Mouse (Mus musculus) heart, embryonic 16.5 days (tissue): ENCODE data around the gene Gfy. TPM values are rescaled to one million over a fixed set of nuclear protein-coding genes. Genes with fewer than 3 reads are reported as not detected.
A peak's percentile ranks its signal among the peaks of the same experiment; 100 is the strongest.

ENCODE experiments used
- ATAC-seq: fragments of 200-750 bp; cut with Nextera tagmentation; replicated peaks from 2 replicates; pipeline ENCODE4 v1.8.0; 2017; ENCODE audit warnings: moderate number of reproducible peaks; ENCODE audit not compliant: insufficient read depth, low FRiP score; ENCODE audit errors: extremely low read depth
- H3K27ac ChIP-seq: fragments of 300-500 bp; sonication (generic); 2 replicates; pipeline ENCODE4 v1.5.1; 2014; ENCODE audit warnings: mild to moderate bottlenecking, low read length, control low read depth, moderate library complexity
- H3K27me3 ChIP-seq: fragments of 300-500 bp; sonication (generic); 2 replicates; pipeline ENCODE4 v1.6.1; 2014; ENCODE audit warnings: low read length, mixed read lengths; ENCODE audit not compliant: control insufficient read depth, insufficient read depth
- H3K36me3 ChIP-seq: fragments of 300-500 bp; sonication (generic); 2 replicates; pipeline ENCODE4 v1.6.1; 2014; ENCODE audit not compliant: control insufficient read depth, insufficient read depth
- H3K4me1 ChIP-seq: fragments of 300-500 bp; sonication (generic); 2 replicates; pipeline ENCODE4 v1.6.1; 2014; ENCODE audit warnings: low read length, mixed read lengths; ENCODE audit not compliant: control insufficient read depth, insufficient read depth
- H3K4me2 ChIP-seq: fragments of 300-500 bp; sonication (generic); 2 replicates; pipeline ENCODE4 v1.6.1; 2014; ENCODE audit warnings: low read depth, mild to moderate bottlenecking, control low read depth, low read length
- H3K4me3 ChIP-seq: fragments of 300-500 bp; sonication (generic); 2 replicates; pipeline ENCODE4 v1.5.1; 2014; ENCODE audit warnings: mild to moderate bottlenecking, control low read depth, low read length
- H3K9ac ChIP-seq: fragments of 300-500 bp; sonication (generic); 2 replicates; pipeline ENCODE4 v1.6.1; 2014; ENCODE audit warnings: low read length, control low read depth
- H3K9me3 ChIP-seq: fragments of 300-500 bp; sonication (generic); replicated peaks from 2 replicates; pipeline ENCODE4 v1.6.1; 2016; ENCODE audit warnings: low read length; ENCODE audit not compliant: control insufficient read depth
- WGBS: fragments of 180-500 bp; shearing (Covaris S2); extraction: QIAGEN DNeasy Blood & Tissue Kit; methylation state at CpG from one replicate; pipeline ENCODE4 v1.1.7; 2014; 5-methylcytosine and 5-hydroxymethylcytosine counted together
- polyA plus RNA-seq: library from polyadenylated mRNA; unstranded; fragments of >200 nt; fragmentation: Nextera tagmentation; extraction: Ambion mirVana; gene quantifications from 2 replicates; pipeline ENCODE4 v1.2.1, GENCODE M21; 2015

Gene Gfy
- polyA plus RNA-seq, 1 experiment from 2014 or later = not detected

DNA sequence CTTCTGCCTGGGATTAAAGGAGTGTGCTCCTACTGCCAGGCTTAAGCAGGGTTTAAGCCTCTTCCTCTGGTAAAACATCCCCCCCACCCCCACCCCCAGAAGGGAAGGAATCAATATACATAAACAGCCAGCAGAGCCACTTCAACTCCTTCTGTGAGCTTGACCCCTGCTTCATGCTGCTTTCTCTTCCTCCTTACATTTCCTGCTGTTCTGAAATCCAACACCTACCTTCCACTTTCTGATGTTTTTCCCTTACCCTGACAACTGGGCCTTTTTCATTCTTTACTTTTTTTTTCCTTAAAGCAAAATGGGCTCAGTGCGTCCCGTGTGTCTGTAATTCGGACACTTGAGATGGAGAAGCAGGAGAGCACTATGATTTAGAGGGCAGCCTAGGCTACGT is 29.0 kb downstream of the Gfy start:
- no peak overlapping the region for H3K9ac ChIP-seq
- ATAC-seq = no peak
- peaks cover 4% of the 10 kb centered on the region for H3K4me1 ChIP-seq
- no peaks in the 10 kb centered on the region for H3K9me3 ChIP-seq
- H3K4me3 ChIP-seq = no peak overlapping the region
- no peak overlapping the region for H3K4me2 ChIP-seq
- no peaks in the 10 kb centered on the region for H3K27me3 ChIP-seq
- WGBS = 65% methylated on average over 4 of the region's 4 CpGs
- no peaks in the 10 kb centered on the region for H3K36me3 ChIP-seq
- H3K27ac ChIP-seq = no peak overlapping the region

- no peak overlapping the region for H3K9ac ChIP-seq
- no peak overlapping the region for H3K4me2 ChIP-seq
- no peak for ATAC-seq
- H3K4me3 ChIP-seq = no peak overlapping the region
- no peaks in the 10 kb centered on the region for H3K36me3 ChIP-seq
- H3K9me3 ChIP-seq = no peaks in the 10 kb centered on the region
- peaks cover 4% of the 10 kb centered on the region for H3K4me1 ChIP-seq
- no peaks in the 10 kb centered on the region for H3K27me3 ChIP-seq
- WGBS = 66% methylated on average over 6 of the region's 6 CpGs
- no peak overlapping the region for H3K27ac ChIP-seq
Measured at GRCm38 (mm10) chr7:45149545-45149944, 29.8 kb downstream of the Gfy start.

- no peaks in the 10 kb centered on the region for H3K27me3 ChIP-seq
- H3K4me2 ChIP-seq = no peak overlapping the region
- 0 out of 2 replicates have a peak overlapping the region, but pooled peaks have one; percentile 20 for H3K27ac ChIP-seq
- peaks cover 4% of the 10 kb centered on the region for H3K4me1 ChIP-seq
- H3K36me3 ChIP-seq = no peaks in the 10 kb centered on the region
- H3K9me3 ChIP-seq = no peaks in the 10 kb centered on the region
- 44% methylated on average over 4 of the region's 4 CpGs for WGBS
- ATAC-seq = no peak
- no peak overlapping the region for H3K4me3 ChIP-seq
- H3K9ac ChIP-seq = no peak overlapping the region
Measured at GRCm38 (mm10) chr7:45148534-45149098, 30.8 kb downstream of the Gfy start.

DNA sequence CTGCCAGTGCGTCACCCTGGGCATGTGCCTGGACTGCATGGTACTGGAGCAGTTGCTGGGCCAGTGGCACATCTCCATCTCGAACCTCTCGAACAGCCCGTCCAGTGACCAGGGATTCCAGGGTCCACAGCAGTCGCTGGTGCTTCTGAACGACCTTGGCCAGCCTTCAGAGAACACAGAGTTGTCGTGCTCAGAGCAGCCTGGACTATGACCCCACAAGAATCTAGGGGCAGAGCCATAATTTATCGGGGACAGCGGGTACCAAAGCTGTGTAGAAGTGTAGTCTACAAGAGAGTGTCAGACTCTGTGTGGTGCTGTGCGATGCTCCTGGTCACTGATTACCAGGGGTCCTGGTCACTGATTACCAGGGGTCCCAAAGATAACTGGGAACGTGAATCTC is 31.5 kb downstream of the Gfy start:
- no peak overlapping the region for H3K27ac ChIP-seq
- H3K36me3 ChIP-seq = no peaks in the 10 kb centered on the region
- no peaks in the 10 kb centered on the region for H3K4me1 ChIP-seq
- H3K27me3 ChIP-seq = no peaks in the 10 kb centered on the region
- 75% methylated on average over 11 of the region's 11 CpGs for WGBS
- ATAC-seq = no peak
- H3K4me2 ChIP-seq = no peak overlapping the region
- no peak overlapping the region for H3K4me3 ChIP-seq
- H3K9me3 ChIP-seq = no peaks in the 10 kb centered on the region
- H3K9ac ChIP-seq = no peak overlapping the region

- Histone ChIP-seq H3K36me3 (no peaks in the 10 kb centered on the region), H3K4me2 (no peak overlapping the region), H3K9ac (no peak overlapping the region), H3K4me1 (no peaks in the 10 kb centered on the region), H3K27me3 (no peaks in the 10 kb centered on the region), H3K27ac (no peak overlapping the region), H3K9me3 (no peaks in the 10 kb centered on the region), H3K4me3 (no peak overlapping the region)
- WGBS = 79% methylated on average over 11 of the region's 11 CpGs
- no peak for ATAC-seq
Measured at GRCm38 (mm10) chr7:45147267-45147666, 32.1 kb downstream of the Gfy start.

GRCm38 (mm10) chr7:45145460-45145859 is 33.9 kb downstream of the Gfy start:
- WGBS = 90% methylated on average over 8 of the region's 8 CpGs
- no peak for ATAC-seq
- no peaks in the 10 kb centered on the region for H3K4me1 ChIP-seq
- H3K9ac ChIP-seq = no peak overlapping the region
- no peak overlapping the region for H3K4me2 ChIP-seq
- H3K9me3 ChIP-seq = no peaks in the 10 kb centered on the region
- H3K36me3 ChIP-seq = no peaks in the 10 kb centered on the region
- H3K27ac ChIP-seq = no peak overlapping the region
- no peaks in the 10 kb centered on the region for H3K27me3 ChIP-seq
- no peak overlapping the region for H3K4me3 ChIP-seq

DNA sequence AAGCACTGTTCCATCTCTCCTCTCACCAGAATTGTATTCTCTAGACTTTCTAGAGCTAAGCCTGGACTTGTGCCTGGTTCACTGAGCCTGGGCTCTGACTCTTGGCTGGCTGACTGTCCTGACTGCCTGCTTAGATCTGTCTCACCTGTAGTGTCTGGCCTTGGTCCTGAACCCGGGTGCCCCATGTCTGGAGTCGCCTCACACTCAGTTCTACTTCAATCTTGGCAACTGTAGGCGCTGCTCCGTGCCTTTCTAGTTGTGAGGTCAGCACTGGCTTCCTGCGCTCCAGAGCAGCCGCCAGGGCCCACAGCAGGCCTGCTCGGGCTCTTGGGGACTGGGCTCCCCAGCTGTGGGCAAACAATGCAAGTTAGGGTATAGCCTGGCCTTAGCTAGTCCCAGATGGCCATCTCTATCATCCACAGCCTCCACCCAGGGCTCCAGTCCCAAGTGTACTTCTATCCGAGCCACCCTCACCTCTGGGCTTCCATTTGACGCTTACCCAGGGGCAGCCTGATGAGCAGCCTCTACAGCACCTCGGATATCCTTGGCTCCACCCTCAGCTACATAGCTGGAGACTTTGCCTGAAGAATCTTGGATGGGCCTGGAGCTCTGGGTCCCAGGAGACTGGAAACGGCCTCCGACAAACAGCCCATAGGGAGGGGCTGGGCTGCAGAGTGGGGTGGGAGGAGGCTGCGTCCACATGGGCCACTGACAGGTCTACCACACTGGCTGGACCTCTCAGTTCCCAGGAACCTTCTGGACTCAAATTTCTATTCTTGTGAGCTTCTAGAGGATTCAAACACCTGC is 34.8 kb downstream of the Gfy start:
- no peak for ATAC-seq
- WGBS = 84% methylated on average over 13 of the region's 13 CpGs
- Histone ChIP-seq H3K9me3 (no peaks in the 10 kb centered on the region), H3K27ac (no peak overlapping the region), H3K4me3 (no peak overlapping the region), H3K27me3 (no peaks in the 10 kb centered on the region), H3K9ac (no peak overlapping the region), H3K4me1 (peaks cover 1% of the 10 kb centered on the region; the same call in 1 of the 2 replicates), H3K4me2 (no peak overlapping the region), H3K36me3 (no peaks in the 10 kb centered on the region)

GRCm38 (mm10) chr7:45141914-45142313 is 37.5 kb downstream of the Gfy start:
- WGBS = 86% methylated on average over 5 of the region's 5 CpGs
- Histone ChIP-seq H3K9ac (no peak overlapping the region), H3K4me1 (peaks cover 7% of the 10 kb centered on the region; the same call in 1 of the 2 replicates), H3K36me3 (no peaks in the 10 kb centered on the region), H3K27ac (peak overlapping the region; percentile 19; the same call in 1 of the 2 replicates), H3K4me3 (no peak overlapping the region), H3K4me2 (no peak overlapping the region), H3K9me3 (no peaks in the 10 kb centered on the region), H3K27me3 (no peaks in the 10 kb centered on the region)
- no peak for ATAC-seq

GRCm38 (mm10) chr7:45141319-45141718 is 38.0 kb downstream of the Gfy start:
- Histone ChIP-seq H3K4me1 (peaks cover 7% of the 10 kb centered on the region; the same call in 1 of the 2 replicates), H3K4me2 (no peak overlapping the region), H3K27me3 (no peaks in the 10 kb centered on the region), H3K9me3 (no peaks in the 10 kb centered on the region), H3K9ac (no peak overlapping the region), H3K36me3 (no peaks in the 10 kb centered on the region), H3K27ac (no peak overlapping the region), H3K4me3 (no peak overlapping the region)
- no peak for ATAC-seq
- WGBS = 81% methylated on average over 3 of the region's 3 CpGs
